ENCODE assay signal across 26 mouse cellular contexts in genomic region chr5:63331186-63331585, GRCm38 (mm10).
"Had no signal": no experiment of that assay in that cellular context is flagged by ENCODE, and none has a peak within 500 bp of the region (broad histone marks: within the 10 kb centered on the region; RNA-seq: fewer than 3 reads in every experiment).

No protein-coding gene starts in this region.

- H3K4me3 ChIP-seq: gastrocnemius, adult 2 months; heart, embryonic 10.5 days; heart, embryonic 12.5 days; hindbrain, embryonic 10.5 days; hindbrain, embryonic 12.5 days; intestine, embryonic 15.5 days; layer of hippocampus, adult 2 months; limb, embryonic 10.5 days; limb, embryonic 12.5 days; liver, embryonic 13.5 days had no signal

- H3K27ac ChIP-seq: gastrocnemius, adult 2 months; heart, embryonic 10.5 days; hindbrain, embryonic 10.5 days; hindbrain, embryonic 12.5 days; hindbrain, embryonic 14.5 days; intestine, embryonic 15.5 days; layer of hippocampus, adult 2 months; limb, embryonic 10.5 days; limb, embryonic 12.5 days; liver, embryonic 13.5 days had no signal

- ATAC-seq: forebrain, embryonic 16.5 days; hindbrain, embryonic 16.5 days; inflammation-experienced regulatory T-cells, adult 6 months; intestine, embryonic 15.5 days; intestine, postnatal 0 days had no signal

- DNase-seq: gastrocnemius, adult 2 months; gastrocnemius, postnatal 10 days; gastrocnemius, postnatal 25 days; heart, adult 18-20 months; heart, postnatal 10 days; heart, postnatal 4 days; kidney, adult 18-20 months; kidney, adult 8-10 months; kidney, postnatal 10 days; kidney, postnatal 25 days; kidney, postnatal 4 days; liver; liver, embryonic 13.5 days had no signal
